Mouse (Mus musculus) hindbrain, embryonic 15.5 days (tissue): ENCODE results near the gene Slx4. TPM values are rescaled to one million over a fixed set of nuclear protein-coding genes. Genes with fewer than 3 reads are reported as not detected.

Source experiments
- ATAC-seq: fragments of 200-750 bp; cut with Nextera tagmentation; 2 replicates; pipeline ENCODE4 v1.8.0; 2017; ENCODE audit warnings: low read depth, moderate number of reproducible peaks, moderate TSS enrichment; ENCODE audit not compliant: low FRiP score
- H3K27ac ChIP-seq: fragments of 300-500 bp; sonication (generic); replicated peaks from 2 replicates; pipeline ENCODE4 v1.5.1; 2015; ENCODE audit warnings: mild to moderate bottlenecking, inconsistent platforms
- H3K27me3 ChIP-seq: fragments of 300-500 bp; sonication (generic); 2 replicates; pipeline ENCODE4 v1.6.1; 2015; ENCODE audit warnings: control low read depth, inconsistent platforms
- H3K36me3 ChIP-seq: fragments of 300-500 bp; sonication (generic); 2 replicates; pipeline ENCODE4 v1.6.1; 2015; ENCODE audit warnings: control low read depth, inconsistent platforms
- H3K4me1 ChIP-seq: fragments of 300-500 bp; sonication (generic); replicated peaks from 2 replicates; pipeline ENCODE4 v1.6.1; 2015; ENCODE audit warnings: control low read depth, inconsistent platforms
- H3K4me2 ChIP-seq: fragments of 300-500 bp; sonication (generic); 2 replicates; pipeline ENCODE4 v1.6.1; 2015; ENCODE audit warnings: moderate library complexity, mild to moderate bottlenecking, inconsistent platforms
- H3K4me3 ChIP-seq: fragments of 300-500 bp; sonication (generic); 2 replicates; pipeline ENCODE4 v1.5.1; 2015; ENCODE audit warnings: mild to moderate bottlenecking, inconsistent platforms
- H3K9ac ChIP-seq: fragments of 300-500 bp; sonication (generic); 2 replicates; pipeline ENCODE4 v1.6.1; 2015; ENCODE audit warnings: inconsistent platforms
- H3K9me3 ChIP-seq: fragments of 300-500 bp; sonication (generic); 2 replicates; pipeline ENCODE4 v1.6.1; 2016; ENCODE audit warnings: control low read depth, inconsistent platforms
- WGBS: fragments of 180-500 bp; shearing (Covaris S2); methylation state at CpG from one replicate; pipeline ENCODE4 v1.1.7; 2015; 5-methylcytosine and 5-hydroxymethylcytosine counted together
- polyA plus RNA-seq: library from polyadenylated mRNA; unstranded; fragments of >200 nt; fragmentation: Nextera tagmentation; extraction: Ambion mirVana; gene quantifications from 2 replicates; pipeline ENCODE4 v1.2.1, GENCODE M21; 2015

Gene Slx4
- polyA plus RNA-seq, 1 experiment from 2014 or later = 31.3 TPM

GRCm38 (mm10) chr16:3933536-3933935, 70.0 kb downstream of the Slx4 start:
- H3K4me2 ChIP-seq = no peak overlapping the region
- 96% methylated on average over 6 of the region's 6 CpGs for WGBS
- H3K27ac ChIP-seq = no peak overlapping the region
- no peak overlapping the region for H3K4me3 ChIP-seq
- no peaks in the 10 kb centered on the region for H3K4me1 ChIP-seq
- H3K27me3 ChIP-seq = no peaks in the 10 kb centered on the region
- no peak overlapping the region for H3K9ac ChIP-seq
- H3K9me3 ChIP-seq = no peaks in the 10 kb centered on the region
- ATAC-seq = no peak
- peaks cover 79% of the 10 kb centered on the region for H3K36me3 ChIP-seq

- H3K4me1 ChIP-seq = no peaks in the 10 kb centered on the region
- no peaks in the 10 kb centered on the region for H3K27me3 ChIP-seq
- H3K27ac ChIP-seq = no peak overlapping the region
- no peaks in the 10 kb centered on the region for H3K9me3 ChIP-seq
- 73% methylated on average over 7 of the region's 7 CpGs for WGBS
- H3K4me3 ChIP-seq = no peak overlapping the region
- no peak overlapping the region for H3K9ac ChIP-seq
- no peak overlapping the region for H3K4me2 ChIP-seq
- no peak for ATAC-seq
- H3K36me3 ChIP-seq = peaks cover 69% of the 10 kb centered on the region
Observed at GRCm38 (mm10) chr16:3929151-3929550, 74.4 kb downstream of the Slx4 start.

Other genes starting within 250 kb of the Slx4 start
- gene Olfr15, start 172.9 kb downstream of the Slx4 start, polyA plus RNA-seq = not detected in 2 replicates
- 2.3 and 2.8 TPM in 2 replicates for gene Zfp174, start 156.5 kb downstream of the Slx4 start, polyA plus RNA-seq
- 93.0 and 102 TPM in 2 replicates for gene Naa60, start 131.4 kb downstream of the Slx4 start, polyA plus RNA-seq
- gene Zfp597, start 119.2 kb downstream of the Slx4 start, polyA plus RNA-seq = 14.8 and 14.9 TPM in 2 replicates
- gene Gm20695, start 119.1 kb downstream of the Slx4 start, polyA plus RNA-seq = 1.6 and 1.7 TPM in 2 replicates
- gene 1700037C18Rik, start 95.1 kb downstream of the Slx4 start, polyA plus RNA-seq = 13.3 and 18.1 TPM in 2 replicates
- gene Cluap1, start 95.0 kb downstream of the Slx4 start, polyA plus RNA-seq = 37.7 and 38.2 TPM in 2 replicates
- 0.92 and 0.93 TPM in 2 replicates for gene Nlrc3, start 27.1 kb downstream of the Slx4 start, polyA plus RNA-seq
- gene Dnase1, start 33.2 kb upstream of the Slx4 start, polyA plus RNA-seq = 4.3 and 7.8 TPM in 2 replicates
- gene Trap1, start 74.1 kb upstream of the Slx4 start, polyA plus RNA-seq = 52.4 and 54.4 TPM in 2 replicates
- gene Crebbp, start 210.2 kb upstream of the Slx4 start, polyA plus RNA-seq = 35.7 and 36.4 TPM in 2 replicates